Mouse (Mus musculus) large intestine, adult 2 months (tissue): ENCODE data around the gene Hoxc13. TPM values are rescaled to one million over a fixed set of nuclear protein-coding genes. Genes with fewer than 3 reads are reported as not detected.

Experiments used
- DNase-seq: peaks from one replicate; pipeline ENCODE4 v3.0.0-alpha.2; 2012; ENCODE audit warnings: low read depth, low spot score
- WGBS: fragments of 180-500 bp; shearing (Covaris S2); methylation state at CpG from one replicate; pipeline ENCODE4 v1.1.7; 2018; 5-methylcytosine and 5-hydroxymethylcytosine counted together
- polyA plus RNA-seq: library from polyadenylated mRNA; depleted of rRNA; stranded (reverse); fragments of >200 nt; gene quantifications from 2 replicates; pipeline ENCODE4 v1.2.3, GENCODE M21; 2012; rRNA removed

The Hoxc13 gene
- polyA plus RNA-seq = not detected in 2 replicates

DNA sequence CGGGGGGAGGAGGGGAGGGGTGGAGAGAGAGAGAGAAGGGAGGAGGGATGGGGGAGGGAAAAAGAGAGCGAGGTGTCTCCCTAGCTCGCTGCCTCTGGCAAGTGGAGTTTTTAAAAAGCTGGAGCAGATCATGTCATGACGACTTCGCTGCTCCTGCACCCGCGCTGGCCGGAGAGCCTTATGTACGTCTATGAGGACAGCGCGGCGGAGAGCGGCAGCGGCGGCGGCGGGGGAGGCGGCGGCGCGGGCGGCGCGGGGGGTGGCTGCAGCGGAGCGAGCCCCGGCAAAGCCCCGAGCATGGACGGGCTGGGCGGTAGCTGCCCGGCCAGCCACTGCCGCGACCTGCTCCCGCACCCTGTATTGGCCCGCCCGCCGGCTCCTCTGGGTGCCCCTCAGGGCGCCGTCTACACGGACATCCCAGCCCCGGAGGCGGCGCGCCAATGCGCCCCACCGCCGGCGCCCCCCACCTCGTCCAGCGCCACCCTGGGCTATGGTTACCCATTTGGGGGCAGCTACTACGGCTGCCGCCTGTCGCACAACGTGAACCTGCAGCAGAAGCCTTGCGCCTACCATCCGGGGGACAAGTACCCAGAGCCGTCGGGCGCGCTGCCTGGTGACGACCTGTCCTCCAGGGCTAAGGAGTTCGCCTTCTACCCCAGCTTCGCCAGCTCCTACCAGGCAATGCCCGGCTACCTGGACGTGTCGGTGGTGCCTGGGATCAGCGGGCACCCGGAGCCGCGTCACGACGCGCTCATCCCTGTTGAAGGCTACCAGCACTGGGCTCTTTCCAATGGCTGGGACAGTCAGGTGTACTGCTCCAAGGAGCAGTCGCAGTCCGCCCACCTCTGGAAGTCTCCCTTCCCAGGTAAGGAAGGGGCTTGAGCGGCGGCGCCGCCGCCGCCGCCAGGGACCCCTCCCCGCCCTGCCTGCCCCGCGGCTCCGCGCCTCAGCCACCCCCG, at the start of gene Hoxc13:
Gene Hoxc13, plus strand, starts transcription at position 51 of the 959 bp plus-strand sequence.
- DNase-seq = no peak
- 5% methylated on average over 81 of the region's 88 CpGs for WGBS

DNA sequence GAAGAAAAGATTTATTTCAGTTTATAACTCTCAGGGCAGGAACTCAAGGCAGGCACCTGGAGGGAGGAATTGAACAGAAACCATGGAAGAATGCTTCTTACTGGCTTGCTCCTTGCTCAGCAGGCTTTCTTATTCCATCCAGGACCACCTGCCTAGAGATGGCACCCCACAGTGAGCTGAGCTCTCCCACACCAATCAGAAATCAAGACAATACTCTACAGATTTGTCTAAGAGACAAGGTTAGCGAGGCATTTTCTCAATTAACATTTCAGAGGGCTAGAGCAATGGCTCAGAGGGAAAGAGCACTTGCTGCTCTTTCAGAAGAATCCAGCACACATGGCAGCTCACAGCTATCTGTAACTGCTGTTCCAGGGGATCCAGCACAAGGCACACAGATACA, 35.1 kb upstream of the Hoxc13 start:
- WGBS = 35% methylated on average over 1 of the region's 1 CpGs
- no peak for DNase-seq

DNA sequence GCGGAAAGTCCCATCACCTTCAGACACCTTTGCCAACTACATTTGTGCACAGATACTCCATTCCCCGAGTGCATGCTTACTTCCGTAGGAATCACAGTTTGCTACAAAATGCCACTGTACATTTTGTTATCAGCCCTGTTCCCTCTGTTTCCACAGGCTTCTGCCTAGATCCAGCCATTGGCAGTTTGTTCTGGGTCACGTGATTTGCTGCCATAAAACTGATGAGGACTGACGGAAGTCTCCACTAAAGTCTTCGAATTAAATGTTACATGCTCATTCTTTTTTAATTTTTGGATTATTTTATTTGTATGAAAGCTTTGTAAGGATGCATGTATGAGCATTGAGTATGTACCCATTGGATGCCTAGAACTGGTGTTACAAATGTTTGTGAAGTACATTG, 25.8 kb upstream of the Hoxc13 start:
- DNase-seq = no peak
- WGBS = 62% methylated on average over 6 of the region's 6 CpGs

DNA sequence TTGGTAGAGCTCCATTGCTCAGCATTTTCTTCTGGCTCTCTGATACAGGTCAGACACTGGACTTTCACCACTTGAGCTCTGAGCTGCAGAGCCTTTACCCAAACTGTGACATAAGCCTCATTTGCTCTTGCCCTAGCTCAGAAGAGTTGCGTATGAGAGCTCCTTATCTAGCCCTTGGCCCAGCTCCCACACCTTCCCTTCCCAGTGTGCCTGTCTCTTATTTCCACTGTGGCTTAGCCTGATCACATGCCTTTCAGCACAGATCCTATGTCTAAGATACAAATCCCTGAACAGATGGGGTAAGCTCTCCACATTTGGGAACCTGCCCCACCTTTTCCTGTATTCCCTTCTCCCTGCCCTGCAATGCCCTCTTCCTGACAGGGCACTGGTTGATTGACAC, 16.0 kb upstream of the Hoxc13 start:
- no peak for DNase-seq
- 37% methylated on average over 1 of the region's 1 CpGs for WGBS

DNA sequence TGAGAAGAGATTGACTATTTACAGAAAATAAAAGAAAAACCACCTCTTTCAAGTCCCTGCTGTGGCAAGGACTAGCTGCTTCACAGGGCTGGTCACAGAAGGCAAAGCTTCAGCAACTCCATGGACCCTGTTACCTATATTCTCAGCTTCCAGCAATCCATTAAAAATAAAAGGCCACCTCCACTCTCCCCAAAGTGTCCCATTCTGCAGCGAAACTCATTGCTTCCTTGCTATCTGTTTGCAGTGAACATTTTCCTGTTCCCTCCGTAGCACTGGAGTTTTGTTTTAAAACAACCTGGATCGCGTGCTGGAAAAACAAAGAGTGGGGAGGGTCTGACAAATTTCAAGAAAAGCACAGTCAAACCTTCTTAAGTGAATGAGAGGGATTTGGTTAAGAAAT, 11.4 kb upstream of the Hoxc13 start:
- 9% methylated on average over 4 of the region's 4 CpGs for WGBS

DNA sequence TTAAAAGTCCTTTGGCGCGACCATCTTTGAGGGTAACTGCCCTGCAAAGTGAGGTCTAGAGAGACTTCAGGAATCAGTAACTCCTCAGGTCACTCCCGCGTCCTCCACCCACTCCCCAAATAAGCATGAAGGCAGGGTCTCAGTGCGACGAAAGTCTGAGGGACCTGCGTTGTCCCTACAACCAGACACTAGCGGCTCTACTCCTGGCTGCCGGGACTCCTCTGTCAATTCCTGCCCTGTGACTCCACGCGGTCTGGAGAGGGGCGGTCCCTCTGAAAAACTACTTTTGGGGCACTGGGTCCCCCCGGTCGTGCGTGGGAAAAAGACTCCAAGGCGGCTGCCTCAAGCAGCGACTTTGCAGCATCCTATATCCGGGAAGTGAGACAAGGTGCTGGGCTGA, 10.9 kb upstream of the Hoxc13 start:
- 2% methylated on average over 18 of the region's 18 CpGs for WGBS
- no peak for DNase-seq

More for the DNA sequence above, 11.4 kb upstream of the Hoxc13 start:
- DNase-seq = no peak

DNA sequence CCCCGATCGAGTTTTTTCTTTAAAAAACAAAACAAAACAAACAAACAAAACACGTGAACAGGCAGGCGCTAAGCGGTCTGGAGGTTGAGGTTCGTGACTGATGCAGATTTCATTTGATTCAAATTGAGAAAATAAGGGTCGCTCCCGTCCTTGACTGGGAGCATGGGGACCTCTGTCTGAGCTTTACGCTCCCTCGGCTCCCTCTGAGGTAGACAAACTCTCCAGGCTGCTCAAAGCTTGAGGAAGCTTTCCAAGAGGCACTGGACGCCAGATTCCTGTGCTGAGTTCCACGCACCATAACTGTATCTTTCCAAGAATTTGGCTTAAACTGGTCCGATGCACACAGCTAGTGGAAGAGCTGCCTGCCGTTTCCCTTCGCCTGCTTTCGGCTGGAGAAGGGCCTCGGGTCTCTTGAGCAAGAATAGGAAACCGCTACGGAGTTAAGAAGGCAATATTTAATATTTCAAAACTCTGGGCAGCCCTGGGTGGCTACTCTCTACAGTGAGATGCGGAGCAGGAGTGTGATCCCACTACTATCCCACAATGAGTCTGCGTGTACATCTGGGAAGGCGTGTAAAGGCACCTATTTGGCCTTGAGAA, 10.3 kb upstream of the Hoxc13 start:
- 3% methylated on average over 22 of the region's 22 CpGs for WGBS
- no peak for DNase-seq

DNA sequence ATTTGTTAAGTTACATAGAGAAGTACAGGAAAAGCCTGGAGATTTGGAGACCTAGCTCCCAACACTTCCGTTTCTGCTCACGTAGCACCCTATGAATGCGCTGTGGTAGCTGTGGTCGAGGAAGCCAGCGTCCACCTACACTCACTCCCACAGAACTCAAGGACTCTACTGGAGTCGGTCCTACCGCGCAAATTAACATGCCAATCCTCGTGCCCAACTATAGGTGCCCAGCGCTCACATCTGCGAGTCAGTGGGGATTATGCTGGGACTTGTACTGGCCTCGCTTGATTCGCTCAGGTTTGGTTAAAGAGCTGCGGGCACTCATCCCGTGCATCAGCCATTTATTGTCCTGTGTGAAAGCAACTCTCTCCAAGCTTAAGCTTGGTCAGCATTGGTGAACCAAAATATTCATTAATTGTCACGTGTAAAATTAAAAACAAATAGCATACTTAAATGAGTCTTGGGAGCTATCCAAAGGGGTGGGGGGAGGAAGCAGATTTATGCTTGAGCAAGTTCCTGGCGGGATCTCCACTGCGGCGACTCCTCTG, 7.8 kb upstream of the Hoxc13 start:
- WGBS = 4% methylated on average over 19 of the region's 19 CpGs
- DNase-seq = no peak

DNA sequence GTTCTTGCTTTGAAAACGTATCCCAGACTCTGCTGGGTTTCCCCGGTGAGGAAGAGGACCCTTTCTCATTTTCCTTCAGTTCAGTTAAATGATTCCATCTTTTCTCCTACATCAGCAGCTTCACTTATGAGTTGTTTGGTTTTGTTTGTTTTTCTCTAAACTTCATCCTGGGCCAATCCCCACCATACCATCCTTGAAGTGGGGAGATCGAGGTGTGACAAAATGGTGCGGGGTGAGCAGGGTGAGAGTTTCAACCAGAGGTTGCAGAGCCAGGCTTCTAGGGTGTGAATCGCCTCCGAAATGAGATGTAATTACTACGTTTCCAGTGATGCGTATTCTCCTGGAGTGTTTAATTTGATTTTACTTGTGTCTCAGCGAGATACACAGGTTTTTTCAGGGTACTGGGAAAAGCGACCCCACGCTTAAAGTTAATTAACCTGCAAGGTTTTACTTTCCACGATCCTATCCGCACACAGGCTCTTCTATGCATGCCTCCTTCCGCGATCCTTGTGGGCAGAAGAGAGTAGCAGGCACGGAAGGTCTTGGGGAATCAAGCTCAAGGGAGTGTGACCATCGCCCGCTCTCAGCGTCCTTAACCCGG, 2.8 kb upstream of the Hoxc13 start:
- no peak for DNase-seq
- 5% methylated on average over 20 of the region's 20 CpGs for WGBS

DNA sequence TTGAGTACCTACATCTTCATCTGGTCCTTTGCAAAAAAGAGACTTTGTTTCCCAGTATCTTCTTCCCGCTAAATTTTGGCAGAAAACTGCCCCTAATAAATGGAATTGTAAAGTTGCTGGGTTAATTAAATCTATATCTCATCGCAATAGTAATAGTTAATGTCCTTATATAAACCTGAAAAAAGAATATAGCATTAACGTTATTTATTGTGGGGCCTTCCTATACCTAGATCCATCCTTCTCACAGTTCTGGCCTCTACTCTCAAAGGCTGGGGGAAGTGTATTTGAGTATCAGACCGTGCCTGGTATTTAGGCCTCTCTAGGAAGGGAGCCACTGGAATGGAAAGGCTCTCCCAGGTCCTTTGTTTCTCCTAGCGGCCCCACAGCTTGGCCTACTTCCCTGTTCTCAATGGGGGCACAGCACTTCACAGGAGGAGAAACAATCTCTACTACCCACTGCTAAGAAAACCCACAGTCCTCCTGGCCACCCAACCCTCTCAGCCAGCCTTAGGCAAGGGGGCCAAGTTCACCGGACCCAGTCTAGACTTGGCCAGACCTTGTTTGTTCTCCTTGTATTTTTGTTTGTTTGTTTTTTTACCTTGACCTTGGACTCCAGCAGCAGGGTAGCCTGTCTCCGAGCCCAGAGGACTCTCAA, 2.2 kb upstream of the Hoxc13 start:
- WGBS = 3% methylated on average over 7 of the region's 7 CpGs
- no peak for DNase-seq

DNA sequence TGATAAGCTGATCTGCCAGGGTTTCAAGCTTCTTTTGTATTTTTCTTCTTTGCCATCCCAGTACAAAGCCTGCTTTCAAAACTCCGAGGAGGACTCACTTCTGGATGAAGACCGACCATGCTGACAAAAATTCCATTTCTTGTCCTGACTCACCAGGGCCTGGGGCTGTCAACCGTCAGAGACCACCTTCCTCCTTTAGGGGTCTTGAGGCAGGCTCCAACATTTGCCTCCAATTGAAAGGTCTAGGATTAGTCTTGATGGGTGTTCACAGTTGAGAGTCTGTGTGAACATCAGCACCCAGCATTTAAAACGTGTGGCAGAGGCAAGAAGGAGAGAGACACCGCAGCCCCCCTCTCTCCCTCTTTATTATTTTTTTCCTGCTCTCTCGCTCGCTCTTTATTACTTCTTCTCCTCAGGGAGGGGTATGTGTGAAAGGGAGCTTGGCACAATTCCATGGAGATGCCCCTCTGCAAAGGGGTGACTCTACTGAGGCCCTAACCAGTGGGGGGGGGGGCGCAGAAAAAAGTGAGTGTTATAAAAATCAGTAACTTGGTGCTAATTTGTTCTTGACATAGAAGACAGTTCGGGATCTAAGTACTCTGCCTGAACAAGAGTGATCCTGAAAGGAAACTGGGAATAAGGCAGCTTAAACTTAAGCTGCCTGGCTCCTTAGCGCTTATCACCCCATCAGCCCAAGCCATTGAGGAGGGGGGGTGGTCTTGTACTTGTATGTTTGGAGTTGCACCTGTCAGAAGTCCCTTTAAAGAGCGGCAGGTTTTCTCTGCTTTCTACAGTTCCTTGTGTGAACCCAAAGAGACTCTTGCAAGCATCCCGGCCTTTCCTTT, 1.3 kb upstream of the Hoxc13 start:
- 4% methylated on average over 12 of the region's 12 CpGs for WGBS
- DNase-seq = no peak

DNA sequence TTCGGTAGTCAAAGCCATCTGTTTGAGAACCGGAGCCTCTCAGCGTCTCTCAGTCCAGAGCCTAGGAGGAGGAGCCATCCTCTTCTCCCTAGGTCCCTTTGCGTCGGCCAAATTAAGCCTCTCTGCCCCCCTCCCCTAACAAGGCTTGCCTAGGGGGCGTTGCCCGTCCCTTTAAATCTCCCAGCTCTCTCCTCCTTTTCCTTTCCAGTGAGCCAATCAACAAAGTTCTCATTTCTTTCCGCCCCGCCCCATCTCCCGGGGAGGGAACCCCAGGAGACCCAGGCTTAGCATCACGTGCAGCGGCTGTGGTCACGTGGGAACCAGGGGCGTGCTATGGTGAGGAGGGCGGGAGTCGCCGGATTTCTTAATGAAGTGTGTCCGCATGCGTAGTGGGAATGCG, 284 bp upstream of the Hoxc13 start:
- no peak for DNase-seq
- 2% methylated on average over 20 of the region's 20 CpGs for WGBS

DNA sequence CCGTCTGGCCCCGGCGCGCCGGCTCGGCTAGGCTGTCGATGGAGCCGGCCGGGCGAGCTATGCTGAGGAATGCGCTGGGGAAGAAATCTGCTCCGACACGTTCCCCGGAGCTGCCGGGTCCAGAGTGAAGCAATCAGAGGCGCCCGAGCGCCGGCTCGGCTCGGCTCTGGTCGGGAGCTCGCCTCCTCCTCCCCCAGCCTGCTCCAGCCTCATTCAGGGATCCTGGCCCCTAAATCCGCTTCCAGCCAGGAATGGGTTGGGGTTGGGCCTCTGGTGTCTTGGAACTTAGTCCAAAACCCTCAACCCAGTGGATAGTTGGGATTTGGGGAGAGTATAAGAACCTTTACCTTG, 1.1 kb downstream of the Hoxc13 start:
- WGBS = 2% methylated on average over 24 of the region's 24 CpGs
- DNase-seq = no peak

DNA sequence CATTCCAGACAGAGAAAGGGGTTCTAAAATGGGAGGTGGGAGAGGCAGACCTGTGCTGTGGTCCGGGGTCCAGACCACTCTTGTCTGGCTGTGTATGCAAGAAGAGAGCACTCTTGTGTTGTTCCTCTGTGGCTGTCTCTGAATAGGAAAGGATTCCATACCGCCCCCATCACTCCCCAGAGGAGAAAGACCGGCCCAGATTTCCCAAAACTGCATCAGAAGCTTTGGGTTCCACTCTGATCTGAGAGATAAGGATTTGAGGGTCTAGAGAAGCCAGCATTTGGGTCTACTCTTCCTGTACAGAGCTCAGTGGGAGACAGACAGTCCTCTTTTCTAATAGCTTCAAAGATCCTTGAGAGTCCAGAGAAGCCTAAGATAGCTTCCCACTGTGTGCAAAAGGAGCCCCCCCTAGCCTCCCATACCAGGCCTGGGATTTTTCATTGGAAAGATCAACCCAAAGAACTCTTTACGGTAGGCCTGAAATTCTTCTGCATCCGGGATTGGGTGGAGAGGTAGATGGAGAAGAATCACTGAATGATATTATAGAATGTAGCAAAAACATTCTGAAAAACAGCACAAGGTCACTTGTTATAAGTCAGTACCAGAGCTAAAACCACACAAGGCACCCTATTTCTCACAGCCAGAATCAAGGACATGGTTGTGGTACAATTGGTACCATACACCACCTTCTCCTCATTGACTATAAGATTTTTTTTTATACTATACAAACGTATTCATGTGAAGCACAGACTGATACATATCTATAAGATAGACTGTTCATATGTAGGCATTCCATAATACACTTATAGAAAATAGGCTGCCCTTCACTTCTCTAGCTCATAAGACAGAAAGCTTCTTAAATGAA, 2.0 kb downstream of the Hoxc13 start:
- 20% methylated on average over 6 of the region's 6 CpGs for WGBS
- no peak for DNase-seq

DNA sequence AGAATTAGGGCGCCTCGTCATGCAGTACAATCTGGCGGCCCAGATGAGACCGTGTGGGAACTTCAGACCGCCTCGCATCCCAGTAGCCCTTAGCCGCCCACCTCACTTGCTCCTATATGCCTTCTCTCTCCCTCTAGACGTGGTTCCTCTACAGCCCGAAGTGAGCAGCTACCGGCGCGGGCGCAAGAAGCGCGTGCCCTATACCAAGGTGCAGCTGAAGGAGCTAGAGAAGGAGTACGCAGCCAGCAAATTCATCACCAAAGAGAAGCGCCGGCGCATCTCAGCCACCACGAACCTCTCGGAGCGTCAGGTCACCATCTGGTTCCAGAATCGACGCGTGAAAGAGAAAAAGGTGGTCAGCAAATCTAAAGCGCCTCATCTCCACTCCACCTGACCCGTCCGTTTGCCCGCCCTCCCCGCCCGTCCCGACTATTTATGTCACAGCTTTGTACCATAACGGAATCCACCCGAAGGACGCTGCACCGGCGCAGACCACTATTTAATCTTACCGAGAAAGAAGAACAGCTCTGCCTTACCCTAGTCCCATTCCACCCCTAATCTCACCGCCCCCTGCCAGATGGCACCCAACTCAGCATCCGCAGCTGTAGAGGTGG, 6.2 kb downstream of the Hoxc13 start:
- WGBS = 4% methylated on average over 40 of the region's 40 CpGs
- DNase-seq = no peak

DNA sequence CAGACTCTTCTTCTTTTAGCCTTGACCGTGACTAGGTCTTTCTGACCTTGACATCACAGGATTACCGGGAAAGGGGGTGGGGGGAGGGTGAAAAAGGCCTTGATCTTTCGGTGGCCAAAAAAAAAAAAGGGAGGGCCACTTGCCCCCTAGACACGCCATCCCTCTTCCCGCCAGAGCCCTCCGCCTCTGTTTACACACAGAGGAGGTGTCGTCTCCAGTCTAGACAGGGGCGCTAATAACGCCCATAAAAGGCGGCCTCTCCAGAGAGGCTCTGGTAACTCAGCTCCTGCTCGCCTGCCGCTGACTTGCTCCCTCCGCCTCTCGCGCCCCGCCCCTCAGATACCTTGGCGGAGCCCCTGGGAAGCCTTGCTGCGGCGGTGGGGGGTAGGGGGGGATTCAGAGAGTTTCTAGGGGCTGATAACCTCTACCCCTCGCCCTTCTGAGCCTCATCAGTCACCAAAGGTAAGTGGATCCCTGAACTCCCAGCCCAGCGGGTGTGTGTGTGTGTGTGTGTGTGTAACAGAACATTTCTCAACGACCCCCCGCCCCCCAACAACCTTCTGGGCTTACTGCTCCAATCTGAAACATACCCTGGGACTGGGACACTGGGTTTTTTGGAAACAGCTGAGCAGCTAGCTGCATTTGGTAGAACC, 10.9 kb downstream of the Hoxc13 start:
- 4% methylated on average over 23 of the region's 23 CpGs for WGBS
- DNase-seq = no peak

DNA sequence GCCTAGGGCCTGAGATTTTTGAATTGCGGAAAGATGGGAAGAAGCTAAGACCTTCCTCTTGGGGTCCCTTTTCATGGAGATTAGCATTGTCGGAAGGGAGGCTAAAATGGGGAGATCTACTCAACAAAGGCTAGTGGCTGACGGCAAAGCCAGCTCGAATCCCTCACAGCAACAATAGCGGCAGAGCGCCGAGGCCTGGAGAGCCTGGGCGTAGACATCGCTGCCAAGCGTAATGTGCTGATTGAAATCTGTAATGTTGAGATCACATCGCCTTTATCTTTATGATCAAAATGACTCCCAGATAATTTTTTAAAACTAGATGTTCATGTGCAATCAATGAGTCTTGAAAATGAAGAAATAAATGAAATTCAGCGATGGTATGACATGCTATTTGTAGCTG, 13.5 kb downstream of the Hoxc13 start:
- no peak for DNase-seq
- 9% methylated on average over 12 of the region's 12 CpGs for WGBS
